Mouse (Mus musculus): ENCODE measurements around the gene Als2cl.

Gene Als2cl

GRCm38 (mm10) chr9:110920665-110921419, 41.2 kb downstream of the Als2cl start:
- no peak for DNase-seq

DNA sequence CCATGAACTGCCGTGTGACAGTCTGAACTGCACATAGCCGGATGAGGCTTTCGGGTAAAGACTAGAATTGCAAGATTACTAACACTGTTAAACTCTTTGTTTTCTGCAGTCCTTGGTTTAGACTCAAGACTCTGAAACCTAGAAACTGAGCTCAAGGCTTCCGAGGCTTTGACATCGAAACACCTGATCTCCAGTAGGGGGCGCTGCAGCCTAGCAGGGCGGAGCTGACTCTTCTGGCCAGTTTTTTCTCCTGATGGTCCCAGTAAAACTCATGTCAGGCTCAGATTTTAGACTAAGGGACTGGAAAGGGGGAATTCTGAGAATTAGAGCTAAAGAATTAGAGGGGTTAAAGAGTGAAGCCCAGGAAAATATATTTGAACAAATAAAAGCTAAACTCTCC, 43.1 kb downstream of the Als2cl start:
- DNase-seq, result peak; percentile 30

- no peak for DNase-seq
Observed at GRCm38 (mm10) chr9:110931573-110931972, 51.9 kb downstream of the Als2cl start.

- peak; percentile 15 for DNase-seq
Observed at GRCm38 (mm10) chr9:110933850-110934437, 54.3 kb downstream of the Als2cl start.

GRCm38 (mm10) chr9:110935941-110936340, 56.3 kb downstream of the Als2cl start:
- no peak for DNase-seq

GRCm38 (mm10) chr9:110937506-110938490, 58.1 kb downstream of the Als2cl start:
- no peak for DNase-seq

DNA sequence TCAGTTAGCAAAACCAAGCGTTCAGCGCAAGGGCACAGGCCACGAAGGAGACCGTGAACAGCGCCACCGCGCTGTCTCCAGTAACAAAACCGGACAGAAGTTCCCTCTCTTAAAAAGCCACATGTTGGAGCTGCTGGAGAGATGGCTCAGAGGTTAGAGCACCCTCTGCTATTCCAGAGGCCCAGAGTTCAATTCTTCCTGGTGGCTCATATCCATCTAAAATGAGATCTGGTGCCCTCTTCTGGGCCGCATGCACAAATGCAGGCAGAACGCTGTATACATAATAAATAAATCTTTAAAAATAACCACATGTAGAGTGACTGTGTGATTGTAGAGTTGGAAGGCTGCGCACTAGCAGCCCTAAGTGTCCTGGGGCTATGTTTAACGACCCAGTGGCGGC, 64.6 kb downstream of the Als2cl start:
- DNase-seq, result no peak

DNA sequence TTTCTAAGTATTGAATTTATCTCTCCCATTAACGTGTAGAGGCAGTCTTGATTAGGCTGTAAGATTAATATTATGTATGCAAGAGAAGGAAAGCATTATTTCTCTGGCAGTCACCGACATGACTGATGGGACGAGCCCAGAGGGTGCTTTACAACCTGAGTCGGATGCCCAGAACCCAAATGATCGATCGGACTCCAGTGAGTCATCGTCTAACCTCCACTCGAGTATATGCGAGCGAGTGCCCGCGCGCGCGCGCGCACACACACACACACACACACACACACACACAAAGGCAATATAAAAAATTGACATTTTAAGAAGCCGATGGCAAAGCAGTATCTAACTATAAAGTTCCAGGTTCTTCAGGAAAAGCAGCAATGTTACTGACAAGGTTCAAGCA, 65.7 kb downstream of the Als2cl start:
- DNase-seq, result no peak

GRCm38 (mm10) chr9:110945926-110946325, 66.3 kb downstream of the Als2cl start, which contains the start of gene Tdgf1:
Tdgf1 (minus strand) TSS chr9:110946158.
- DNase-seq, result no peak

DNA sequence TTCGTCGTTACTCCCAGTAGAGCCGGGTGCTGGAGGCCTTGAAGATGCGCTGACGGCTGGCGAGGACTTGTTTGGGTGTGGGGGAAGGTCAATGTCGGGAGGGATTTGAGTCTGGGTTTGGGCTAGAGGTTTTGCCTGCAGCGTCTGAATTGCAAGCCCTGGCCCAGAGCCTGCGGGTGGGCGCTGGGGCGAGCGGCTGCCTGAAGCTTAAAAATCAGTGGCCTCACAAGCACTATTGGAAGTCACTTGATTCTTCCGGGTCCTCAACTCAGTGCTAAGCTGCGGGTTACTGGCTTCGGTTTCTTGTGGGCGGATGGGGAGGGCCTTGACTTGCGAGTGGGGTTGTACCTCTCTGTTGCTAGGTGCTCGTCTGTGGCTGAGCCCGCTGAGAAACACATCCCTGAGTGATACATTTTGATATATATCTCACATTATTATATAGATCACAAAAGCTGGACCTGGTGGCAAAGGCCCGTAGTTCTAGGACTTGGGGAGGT, 66.9 kb downstream of the Als2cl start:
- DNase-seq, result no peak

- DNase-seq, result no peak
Observed at GRCm38 (mm10) chr9:110947261-110947661, 67.6 kb downstream of the Als2cl start.

DNA sequence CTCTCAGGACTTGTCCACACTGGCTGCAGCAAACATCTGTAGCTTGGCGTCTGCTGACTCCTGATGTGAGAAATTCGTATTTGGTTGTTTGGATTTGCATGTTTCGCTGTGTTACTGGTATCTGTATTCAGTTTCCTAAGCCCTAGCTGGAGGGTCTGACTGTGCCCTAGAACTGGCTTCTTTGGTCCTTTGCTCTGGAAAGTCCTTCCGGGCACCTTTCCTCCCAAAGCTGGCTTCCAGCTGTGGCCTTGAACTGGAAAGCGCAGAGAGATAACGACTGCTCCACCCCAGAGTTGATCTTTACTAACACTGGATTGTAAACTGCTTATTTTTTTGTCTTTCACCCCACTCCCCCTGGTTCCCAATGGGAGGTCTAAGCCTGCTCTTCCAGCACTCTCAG, 68.2 kb downstream of the Als2cl start:
- DNase-seq, result no peak

- DNase-seq, result no peak
Observed at GRCm38 (mm10) chr9:110948813-110949310, 69.2 kb downstream of the Als2cl start.

- no peak for DNase-seq
Observed at GRCm38 (mm10) chr9:110950109-110950508, 70.4 kb downstream of the Als2cl start.

Measured in right cerebral cortex, postnatal 25 days (tissue).